8 mouse cellular contexts compared by ENCODE assay signal in genomic region chr16:94713480-94714094, GRCm38 (mm10).
A peak's percentile ranks its signal among the peaks of the same experiment; 100 is the strongest.
DNase-seq lines count a peak whose midpoint lies in the region; ATAC-seq and TF ChIP-seq lines count a peak whose summit lies in the region.

No protein-coding gene starts in this region.

- WGBS in forebrain, embryonic 15.5 days = 7% methylated on average over 25 of the region's 25 CpGs
- WGBS in liver, embryonic 15.5 days (ENCODE audit: insufficient replicate concordance) = 10% methylated on average over 25 of the region's 25 CpGs
- 8% methylated on average over 25 of the region's 25 CpGs for WGBS in neural tube, embryonic 14.5 days

- peaks cover 7% of the 10 kb centered on the region for H3K27me3 ChIP-seq in E14TG2a.4 (ENCODE audit: insufficient read depth, low read length)
- no peaks in the 10 kb centered on the region for H3K27me3 ChIP-seq in forebrain, embryonic 15.5 days
- H3K27me3 ChIP-seq in liver, embryonic 15.5 days = no peaks in the 10 kb centered on the region; the same call in 1 of the 2 replicates
- no peaks in the 10 kb centered on the region for H3K27me3 ChIP-seq in neural tube, embryonic 14.5 days (ENCODE audit: control insufficient read depth, insufficient read depth, low read length)

- H3K36me3 ChIP-seq in E14TG2a.4 (ENCODE audit: insufficient read depth, low read length) = no peaks in the 10 kb centered on the region
- no peaks in the 10 kb centered on the region for H3K36me3 ChIP-seq in forebrain, embryonic 15.5 days
- H3K36me3 ChIP-seq in liver, embryonic 15.5 days (replicated peaks) = no peaks in the 10 kb centered on the region
- H3K36me3 ChIP-seq in neural tube, embryonic 14.5 days (ENCODE audit: control insufficient read depth, insufficient read depth, low read length) = no peaks in the 10 kb centered on the region

- intact Hi-C loops in heart, postnatal 14 days (cut with DNase I) = loop anchor here (5.0 kb wide), 2 partner anchors 146 to 236 kb away; no protein-coding TSS in a partner anchor

- H3K9me3 ChIP-seq in E14TG2a.4 (ENCODE audit: low read length) = peaks cover 5% of the 10 kb centered on the region; the same call in 1 of the 2 replicates
- no peaks in the 10 kb centered on the region for H3K9me3 ChIP-seq in forebrain, embryonic 15.5 days
- H3K9me3 ChIP-seq in liver, embryonic 15.5 days (replicated peaks) = no peaks in the 10 kb centered on the region
- no peaks in the 10 kb centered on the region for H3K9me3 ChIP-seq in neural tube, embryonic 14.5 days (ENCODE audit: control insufficient read depth, low read length)

- no peak for TF ChIP-seq CTCF in E14TG2a.4 (conservative IDR thresholded peaks at IDR 0.05; ENCODE audit: low read length)

- H3K4me1 ChIP-seq in E14TG2a.4 (replicated peaks; ENCODE audit: low read depth, low read length) = peaks cover 34% of the 10 kb centered on the region
- peaks cover 13% of the 10 kb centered on the region; the same call in 1 of the 2 replicates for H3K4me1 ChIP-seq in forebrain, embryonic 15.5 days
- H3K4me1 ChIP-seq in liver, embryonic 15.5 days (replicated peaks) = peaks cover 7% of the 10 kb centered on the region; the same call in 1 of the 2 replicates
- peaks cover 15% of the 10 kb centered on the region for H3K4me1 ChIP-seq in neural tube, embryonic 14.5 days (ENCODE audit: control insufficient read depth, insufficient read depth, low read length)

- peak overlapping the region; percentile 58 for H3K4me2 ChIP-seq in forebrain, embryonic 15.5 days (replicated peaks)
- H3K4me2 ChIP-seq in liver, embryonic 15.5 days = peak overlapping the region; percentile 43
- H3K4me2 ChIP-seq in neural tube, embryonic 14.5 days (ENCODE audit: low read depth, low read length) = peak overlapping the region; percentile 46

- H3K4me3 ChIP-seq in E14TG2a.4 (replicated peaks; ENCODE audit: low read length) = peak overlapping the region; percentile 63
- H3K4me3 ChIP-seq in forebrain, embryonic 15.5 days = peak overlapping the region; percentile 38
- no peak overlapping the region for H3K4me3 ChIP-seq in liver, embryonic 15.5 days (replicated peaks)
- peak overlapping the region; percentile 25; the same call in 1 of the 2 replicates for H3K4me3 ChIP-seq in neural tube, embryonic 14.5 days (ENCODE audit: low read depth, low read length)

- DNase-seq in cerebellum, adult 11-12 months = peak; percentile 85
- DNase-seq in heart, postnatal 14 days = peak; percentile 88 to 93
- peak; percentile 91 to 92 for DNase-seq in kidney, postnatal 4 days
- DNase-seq in telencephalon, adult 2 months (ENCODE audit: low read depth, low spot score) = peak; percentile 45

- H3K9ac ChIP-seq in forebrain, embryonic 15.5 days (replicated peaks) = peak overlapping the region; percentile 15
- H3K9ac ChIP-seq in liver, embryonic 15.5 days = no peak overlapping the region
- peak overlapping the region; percentile 46; the same call in 1 of the 2 replicates for H3K9ac ChIP-seq in neural tube, embryonic 14.5 days (replicated peaks; ENCODE audit: low read depth, low read length)

- peak; percentile 89 for ATAC-seq in forebrain, embryonic 15.5 days (replicated peaks)
- no peak for ATAC-seq in liver, embryonic 15.5 days (ENCODE audit: insufficient read depth)
- peak; percentile 91 for ATAC-seq in neural tube, embryonic 14.5 days (ENCODE audit: low read depth)

- no peak overlapping the region for H3K27ac ChIP-seq in forebrain, embryonic 15.5 days (replicated peaks)
- no peak overlapping the region for H3K27ac ChIP-seq in liver, embryonic 15.5 days (replicated peaks)
- no peak overlapping the region for H3K27ac ChIP-seq in neural tube, embryonic 14.5 days (ENCODE audit: low read depth, low read length)
